8 mouse cellular contexts compared by ENCODE assay signal in the genomic region with DNA sequence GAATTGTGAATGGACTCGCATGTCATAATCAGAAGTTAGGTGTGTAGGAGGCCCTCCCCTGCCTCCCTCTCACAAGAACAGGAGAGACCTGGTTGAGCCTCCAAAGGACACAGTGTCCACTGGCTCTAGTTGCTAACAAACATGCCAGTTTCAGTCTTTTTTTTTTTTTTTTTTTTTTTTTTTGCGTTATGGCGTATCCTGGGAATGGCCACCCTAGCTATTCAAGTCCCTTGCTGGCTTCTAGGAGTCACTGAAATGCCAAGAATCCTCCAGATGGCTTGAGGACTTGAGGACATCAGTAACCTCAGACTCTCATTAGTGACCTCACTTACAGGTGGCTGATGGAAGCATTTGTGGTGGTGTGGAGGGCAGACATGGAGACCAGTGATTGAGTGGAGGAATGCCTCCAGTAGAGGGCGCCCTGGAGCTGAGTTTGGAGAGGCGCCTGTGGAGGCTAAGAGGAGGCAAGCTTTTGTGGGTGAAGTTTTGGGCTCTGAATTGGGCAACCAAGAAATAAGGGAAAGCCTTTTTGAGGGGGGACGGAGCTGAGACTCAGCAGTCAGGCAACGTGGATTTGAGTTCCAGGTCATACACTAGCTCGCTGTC.
DNase-seq lines count a peak whose midpoint lies in the region; ATAC-seq and TF ChIP-seq lines count a peak whose summit lies in the region.

No protein-coding gene starts in this region.

- H3K79me2 ChIP-seq in liver, adult 2 months (ENCODE audit: control insufficient read depth, insufficient read depth, low read length), result no peaks in the 10 kb centered on the region

- no peak for ATAC-seq in kidney, embryonic 14.5 days (ENCODE audit: low FRiP score, low TSS enrichment)
- no peak for ATAC-seq in hindbrain, postnatal 0 days

- H3K4me3 ChIP-seq in kidney, embryonic 14.5 days (ENCODE audit: low read length), result no peak overlapping the region
- H3K4me3 ChIP-seq in hindbrain, postnatal 0 days (ENCODE audit: low read length), result no peak overlapping the region
- no peak overlapping the region for H3K4me3 ChIP-seq in liver, adult 2 months (ENCODE audit: insufficient read depth, low read depth, low read length)

- no peak for TF ChIP-seq POLR2A in liver, adult 2 months (IDR thresholded peaks at IDR 0.05; ENCODE audit: extremely low read depth, insufficient read depth, low read length)

- no peak overlapping the region for H3K27ac ChIP-seq in kidney, embryonic 14.5 days (ENCODE audit: low read depth, low read length)
- no peak overlapping the region for H3K27ac ChIP-seq in hindbrain, postnatal 0 days
- H3K27ac ChIP-seq in liver, adult 2 months (replicated peaks; ENCODE audit: insufficient read depth, low read depth, low read length), result no peak overlapping the region

- H3K9ac ChIP-seq in kidney, embryonic 14.5 days (ENCODE audit: low read depth, low read length), result no peak overlapping the region
- H3K9ac ChIP-seq in hindbrain, postnatal 0 days (replicated peaks; ENCODE audit: low read length), result no peak overlapping the region
- H3K9ac ChIP-seq in liver, adult 2 months (ENCODE audit: low read depth, low read length), result no peak overlapping the region

- no peaks in the 10 kb centered on the region for H3K4me1 ChIP-seq in kidney, embryonic 14.5 days (ENCODE audit: control insufficient read depth, insufficient read depth, low read length)
- no peaks in the 10 kb centered on the region for H3K4me1 ChIP-seq in hindbrain, postnatal 0 days (ENCODE audit: insufficient read depth, low read length)
- no peaks in the 10 kb centered on the region for H3K4me1 ChIP-seq in liver, adult 2 months (ENCODE audit: control insufficient read depth, insufficient read depth, low read length)

- H3K36me3 ChIP-seq in kidney, embryonic 14.5 days (ENCODE audit: control insufficient read depth, insufficient read depth, low read length), result no peaks in the 10 kb centered on the region
- H3K36me3 ChIP-seq in hindbrain, postnatal 0 days (ENCODE audit: insufficient read depth, low read length), result no peaks in the 10 kb centered on the region
- H3K36me3 ChIP-seq in liver, adult 2 months (ENCODE audit: control insufficient read depth, insufficient read depth, low read length), result no peaks in the 10 kb centered on the region

- peak; percentile 62 for DNase-seq in kidney, adult 18-20 months
- DNase-seq in Muller cell, postnatal 12 days (ENCODE audit: inconsistent ontology term), result peak; percentile 2
- DNase-seq in c-Kit-positive CD71-positive TER-119-negative erythroid progenitor cells, embryonic 14.5 days (ENCODE audit: low read depth), result peak; percentile 22
- DNase-seq in hindbrain, postnatal 0 days (ENCODE audit: low spot score), result peak; percentile 51
- peak; percentile 5 for DNase-seq in liver, adult 2 months (ENCODE audit: extremely low read depth, low read depth, low spot score)
- DNase-seq in right cerebral cortex, adult 18-20 months, result peak; percentile 46
- no peak for DNase-seq in yolk sac, embryonic 10.5 days (ENCODE audit: low spot score)

- H3K4me2 ChIP-seq in kidney, embryonic 14.5 days (replicated peaks; ENCODE audit: low read depth, low read length), result no peak overlapping the region
- H3K4me2 ChIP-seq in hindbrain, postnatal 0 days (ENCODE audit: low read depth, low read length), result no peak overlapping the region

- TF ChIP-seq CTCF in hindbrain, postnatal 0 days (IDR thresholded peaks at IDR 0.05; ENCODE audit: low read depth), result peak; percentile 73
- peak; percentile 73 for TF ChIP-seq CTCF in liver, adult 2 months (IDR thresholded peaks at IDR 0.05; ENCODE audit: low read depth, low read length)

- H3K9me3 ChIP-seq in kidney, embryonic 14.5 days (ENCODE audit: control insufficient read depth, low read length), result no peaks in the 10 kb centered on the region
- no peaks in the 10 kb centered on the region for H3K9me3 ChIP-seq in hindbrain, postnatal 0 days (ENCODE audit: low read length)

- peaks cover 30% of the 10 kb centered on the region; the same call in 1 of the 2 replicates for H3K27me3 ChIP-seq in kidney, embryonic 14.5 days (ENCODE audit: control insufficient read depth, insufficient read depth, low read length)
- peaks cover 3% of the 10 kb centered on the region; the same call in 1 of the 2 replicates for H3K27me3 ChIP-seq in hindbrain, postnatal 0 days (ENCODE audit: insufficient read depth, low read length)
- no peaks in the 10 kb centered on the region for H3K27me3 ChIP-seq in liver, adult 2 months (ENCODE audit: control insufficient read depth, insufficient read depth, low read length)

- 64% methylated on average over 8 of the region's 8 CpGs for WGBS in kidney, embryonic 14.5 days
- 66% methylated on average over 8 of the region's 8 CpGs for WGBS in hindbrain, postnatal 0 days
- WGBS in liver, adult 2 months, result 57% methylated on average over 8 of the region's 8 CpGs
